Mouse (Mus musculus) E14TG2a.4 (cell line): ENCODE results near the gene Grk2.

ENCODE experiments used
- CTCF ChIP-seq: conservative IDR thresholded peaks from 2 replicates; pipeline ENCODE4 v1.5.1; 2014; ENCODE audit warnings: low read length
- POU5F1 ChIP-seq: IDR thresholded peaks from 2 replicates; pipeline ENCODE4 v1.6.1; 2014; ENCODE audit warnings: low read length, borderline replicate concordance

- no peak for TF ChIP-seq CTCF
- no peak for TF ChIP-seq POU5F1
These were observed 44.9 kb downstream of the Grk2 start for GRCm38 (mm10) chr19:4261038-4261698.
